Mouse (Mus musculus) lung, postnatal 10 days (tissue): ENCODE measurements around the gene Gm49384.

Source experiments
- DNase-seq: peaks from one replicate; pipeline ENCODE4 v3.0.0; 2021

The Gm49384 gene

DNA sequence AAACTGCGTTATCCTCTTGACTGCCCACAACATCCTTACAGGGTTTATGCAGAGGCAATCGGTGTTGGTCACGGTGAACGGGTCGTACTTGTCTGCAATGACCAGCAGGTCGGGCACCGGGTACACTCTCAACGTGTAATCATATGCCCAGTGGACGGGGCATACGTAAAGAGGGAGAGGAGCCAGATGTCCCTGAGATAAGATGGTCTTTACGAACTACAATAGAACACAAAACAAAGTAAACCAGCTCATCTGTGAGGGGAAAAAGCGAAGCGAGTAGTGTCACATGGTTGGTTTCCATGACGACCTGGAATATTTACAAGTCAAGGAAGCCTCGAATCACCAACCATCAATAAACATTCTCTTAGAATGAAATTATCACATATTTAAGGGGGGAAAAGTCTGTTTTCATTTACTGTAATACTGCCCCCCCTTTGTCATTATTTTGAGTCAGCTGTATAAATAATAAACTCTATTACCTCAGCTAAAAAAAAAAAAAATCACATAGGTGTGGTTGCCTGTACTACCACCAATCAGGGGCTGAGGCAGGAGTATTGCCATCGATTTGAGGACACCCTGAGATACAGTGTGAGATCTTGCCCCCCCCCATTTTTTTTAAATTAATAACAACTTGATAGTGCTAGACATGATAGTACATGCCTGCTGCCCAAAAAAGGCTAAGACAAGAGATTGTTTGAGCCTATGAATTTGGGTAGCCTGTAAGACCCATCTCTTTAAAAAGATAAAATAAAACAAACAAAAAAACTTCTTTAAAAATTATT, at the start of gene Gm49384:
TSS of gene Gm49384 (minus strand) at position 216 of the 782 bp plus-strand sequence.
- no peak for DNase-seq

DNA sequence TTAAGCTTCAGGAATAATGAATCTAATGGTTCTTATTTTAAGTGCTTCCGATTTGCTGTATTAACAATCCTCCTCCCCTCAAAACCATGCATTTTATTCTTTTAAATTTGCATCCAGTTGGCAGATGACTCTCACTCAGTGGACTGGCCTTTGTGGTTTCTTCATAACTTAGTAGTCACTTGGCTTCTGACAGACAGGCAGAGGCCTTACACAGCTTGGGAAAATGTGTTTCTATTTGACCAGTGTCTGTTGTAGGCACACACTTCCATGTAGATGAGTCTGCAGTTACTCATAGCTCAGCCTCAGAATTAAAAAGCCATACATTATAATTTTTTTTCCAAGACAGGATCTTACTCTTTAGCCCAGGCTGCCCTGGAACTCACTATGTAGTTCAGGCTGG, 49.7 kb upstream of the Gm49384 start:
- DNase-seq = no peak

DNA sequence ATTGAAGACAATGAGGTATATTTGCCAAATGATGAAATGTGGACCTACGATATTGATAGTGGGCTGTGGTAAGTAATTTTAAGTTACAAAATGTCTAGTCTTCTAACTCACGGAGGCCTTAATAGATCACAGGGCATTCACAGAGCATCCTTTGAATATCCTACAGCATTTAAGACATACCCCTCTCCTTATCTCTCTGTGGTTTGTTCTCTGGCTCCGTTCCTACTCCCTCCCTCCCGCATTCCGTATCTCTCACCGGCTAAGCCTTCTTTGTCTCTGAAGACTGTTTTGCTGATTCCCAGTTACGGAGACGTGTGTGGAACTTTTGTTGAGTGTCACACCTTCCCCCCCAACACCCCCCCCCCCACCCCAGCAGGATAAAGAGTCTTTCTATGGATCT, 46.7 kb upstream of the Gm49384 start:
- DNase-seq = no peak

DNA sequence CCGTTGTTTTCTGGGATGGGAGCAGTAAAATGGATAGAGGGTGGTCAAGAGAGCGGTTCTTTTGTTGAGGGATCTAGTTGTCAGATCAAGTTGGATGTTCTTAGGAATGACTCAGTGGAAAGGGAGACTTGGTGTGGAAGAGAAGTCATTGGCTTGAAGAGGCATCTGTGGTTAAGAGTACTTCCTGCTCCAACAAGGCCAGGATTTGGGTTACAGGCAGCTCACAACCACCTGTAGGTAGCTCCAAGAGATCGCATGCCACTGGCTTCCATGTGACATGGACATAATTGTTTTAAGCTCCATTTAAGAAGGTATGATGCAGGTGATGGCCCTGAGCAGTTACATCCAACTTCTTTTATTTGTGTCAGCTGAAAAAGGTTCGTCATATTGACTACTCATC, 45.7 kb upstream of the Gm49384 start:
- DNase-seq = no peak

GRCm38 (mm10) chr12:69241771-69242431, 37.8 kb upstream of the Gm49384 start:
- peak; percentile 77 for DNase-seq

DNA sequence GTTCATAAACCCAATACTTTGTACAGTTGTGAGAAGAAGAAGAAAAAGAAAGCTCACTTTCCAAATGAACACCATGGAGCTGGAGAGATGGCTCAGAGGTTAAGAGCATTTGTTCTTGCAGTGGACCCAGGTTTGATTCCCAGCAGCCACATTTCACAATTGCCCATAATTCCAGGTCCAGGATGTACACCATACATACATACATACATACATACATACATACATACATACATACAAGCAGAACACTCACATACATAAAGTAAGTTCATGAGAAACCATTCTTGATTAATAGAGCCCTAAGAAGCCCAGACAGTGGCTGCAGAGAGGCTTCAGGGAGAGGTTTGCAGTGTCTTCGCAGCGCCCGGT, 37.3 kb upstream of the Gm49384 start:
- DNase-seq = no peak

DNA sequence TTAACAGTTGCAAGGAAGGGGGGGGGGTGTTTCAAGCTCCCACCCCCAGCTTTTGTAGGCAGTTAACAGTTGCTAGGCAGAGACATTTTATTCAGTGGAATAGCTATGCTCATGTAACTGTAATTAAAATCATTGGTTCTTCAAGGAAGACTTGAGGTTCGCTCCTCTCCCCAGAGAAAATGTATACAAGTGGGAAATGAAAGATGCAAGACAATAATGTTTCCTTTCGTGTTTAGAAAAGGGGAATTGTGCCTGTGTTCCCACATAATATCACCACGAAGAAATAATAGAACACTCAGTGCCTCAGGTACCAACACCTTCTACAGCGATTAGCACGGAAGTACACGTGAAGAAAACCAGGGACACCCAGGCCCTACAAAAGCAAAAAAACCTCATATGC, 36.8 kb upstream of the Gm49384 start, which contains the start of gene Klhdc1:
TSS of gene Klhdc1 (plus strand) at position 301 of the 400 bp plus-strand sequence.
- DNase-seq = no peak

- DNase-seq = peak; percentile 33
Observed at GRCm38 (mm10) chr12:69238284-69238683, 34.2 kb upstream of the Gm49384 start.

GRCm38 (mm10) chr12:69235782-69236181, 31.7 kb upstream of the Gm49384 start:
- no peak for DNase-seq

DNA sequence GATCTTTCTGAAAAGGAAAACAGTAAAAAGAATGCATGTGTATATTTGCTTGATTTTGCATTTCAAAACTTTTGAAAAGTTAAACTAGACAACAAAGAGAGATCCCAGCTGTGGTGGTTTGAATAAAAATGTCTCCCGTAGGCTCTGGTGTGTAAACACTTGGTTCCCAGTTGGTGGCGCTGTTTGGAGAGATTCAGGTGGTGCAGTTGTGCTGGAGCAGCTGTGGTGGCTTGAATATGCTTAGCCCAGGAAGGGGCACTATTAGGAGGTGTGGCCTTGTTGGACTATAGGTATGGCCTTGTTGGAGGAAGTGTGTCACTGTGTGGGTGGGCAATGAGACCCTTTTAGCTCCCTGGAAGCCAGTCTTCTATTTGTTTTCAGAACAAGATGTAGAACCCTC, 25.2 kb upstream of the Gm49384 start:
- peak; percentile 53 for DNase-seq

DNA sequence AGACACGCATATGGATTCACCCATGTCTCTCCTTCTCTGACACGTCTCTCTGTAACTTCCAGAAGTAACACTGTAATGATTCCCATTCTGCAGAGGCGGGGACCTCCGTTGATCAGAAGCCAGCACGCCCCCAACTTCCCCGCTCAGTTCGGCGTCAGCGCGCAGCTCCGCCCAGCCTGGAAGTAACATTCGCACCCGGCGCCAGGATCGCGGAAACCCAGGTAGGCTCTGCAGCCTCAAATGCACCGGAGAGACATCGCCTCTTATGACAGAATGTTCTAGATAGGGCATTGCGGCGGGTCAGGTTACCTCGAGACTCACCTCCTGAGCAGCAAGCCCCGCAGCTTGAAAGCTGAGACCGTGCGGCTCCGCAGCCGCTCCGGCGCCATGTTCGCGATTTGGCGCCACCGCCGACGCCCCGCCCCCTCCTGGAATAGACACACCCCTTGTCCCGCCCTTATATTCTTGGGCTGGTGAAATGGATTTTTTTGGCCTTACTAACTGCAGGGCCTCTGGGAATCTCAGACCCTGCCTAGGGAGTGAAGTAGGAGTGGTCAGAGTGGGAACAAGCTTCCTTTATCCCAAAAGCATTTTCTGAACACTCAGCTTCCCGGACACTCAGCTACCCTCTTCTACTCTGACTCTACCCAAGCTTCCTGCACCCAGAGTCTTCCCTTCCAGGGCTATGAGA, 23.9 kb upstream of the Gm49384 start, which contains the start of gene Pole2:
TSS of gene Pole2 (minus strand) at position 420 of the 691 bp plus-strand sequence.
- peak; percentile 95 for DNase-seq

- no peak for DNase-seq
Observed at GRCm38 (mm10) chr12:69220613-69221277, 16.7 kb upstream of the Gm49384 start.

- no peak for DNase-seq
Observed at GRCm38 (mm10) chr12:69216587-69216986, 12.5 kb upstream of the Gm49384 start.

DNA sequence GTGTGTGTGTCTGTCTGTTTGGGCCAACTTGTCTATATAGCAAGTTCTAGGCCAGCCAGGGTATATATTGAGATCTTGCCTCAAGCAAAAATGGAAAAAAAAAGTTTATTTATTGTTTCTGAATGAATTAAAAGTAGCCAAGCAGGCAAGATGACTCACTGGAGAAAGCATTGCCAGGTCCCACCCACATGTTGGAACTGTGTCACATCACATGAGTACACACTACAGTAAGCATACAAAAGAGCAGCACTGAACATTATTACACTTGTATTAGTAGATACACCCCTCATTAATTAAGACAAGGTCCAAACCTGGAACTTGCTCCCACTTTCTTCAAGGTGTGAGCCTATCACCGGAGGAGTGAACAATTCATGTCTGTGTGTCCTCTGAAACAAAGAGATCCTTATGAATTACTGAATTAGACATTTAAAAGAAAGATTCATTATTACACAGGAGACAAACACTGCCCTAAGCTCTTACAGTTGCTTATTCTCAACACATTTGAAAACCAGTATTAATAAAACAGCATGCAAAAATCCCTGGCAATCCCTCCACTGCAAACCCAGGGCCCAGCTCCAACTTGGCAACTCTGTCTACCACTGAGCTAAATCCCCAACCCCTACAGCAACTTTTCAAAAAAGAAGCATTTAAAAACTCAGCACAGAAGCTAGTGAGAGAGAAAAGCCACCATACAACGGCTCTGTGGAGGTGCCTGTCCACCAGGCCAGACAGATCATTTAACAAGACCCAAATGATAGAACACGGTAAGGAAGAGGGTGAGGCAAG, 11.1 kb upstream of the Gm49384 start:
- peak; percentile 79 for DNase-seq

DNA sequence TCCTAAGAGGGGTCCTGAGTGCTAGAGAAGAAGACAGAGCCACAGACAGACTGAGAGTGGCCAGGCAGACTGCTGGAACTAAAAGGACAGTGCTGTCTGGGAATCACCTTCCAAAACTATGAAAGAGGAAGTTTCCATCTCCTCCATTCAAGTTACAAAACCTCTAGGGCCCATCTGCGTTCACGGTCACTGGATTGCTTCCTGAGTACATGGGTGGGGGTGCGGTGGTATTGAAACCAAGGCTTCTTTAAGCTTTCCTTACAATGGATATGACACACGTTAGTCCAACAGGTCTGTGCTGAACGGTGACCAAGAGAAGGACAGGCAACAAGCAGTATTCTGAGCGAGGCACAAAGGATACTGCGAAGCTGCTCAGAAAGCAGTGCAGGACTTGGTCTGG, 10.3 kb upstream of the Gm49384 start:
- no peak for DNase-seq

- no peak for DNase-seq
Observed at GRCm38 (mm10) chr12:69213186-69213777, 9.2 kb upstream of the Gm49384 start.

- DNase-seq = peak; percentile 32
Observed at GRCm38 (mm10) chr12:69211057-69211456, 7.0 kb upstream of the Gm49384 start.

DNA sequence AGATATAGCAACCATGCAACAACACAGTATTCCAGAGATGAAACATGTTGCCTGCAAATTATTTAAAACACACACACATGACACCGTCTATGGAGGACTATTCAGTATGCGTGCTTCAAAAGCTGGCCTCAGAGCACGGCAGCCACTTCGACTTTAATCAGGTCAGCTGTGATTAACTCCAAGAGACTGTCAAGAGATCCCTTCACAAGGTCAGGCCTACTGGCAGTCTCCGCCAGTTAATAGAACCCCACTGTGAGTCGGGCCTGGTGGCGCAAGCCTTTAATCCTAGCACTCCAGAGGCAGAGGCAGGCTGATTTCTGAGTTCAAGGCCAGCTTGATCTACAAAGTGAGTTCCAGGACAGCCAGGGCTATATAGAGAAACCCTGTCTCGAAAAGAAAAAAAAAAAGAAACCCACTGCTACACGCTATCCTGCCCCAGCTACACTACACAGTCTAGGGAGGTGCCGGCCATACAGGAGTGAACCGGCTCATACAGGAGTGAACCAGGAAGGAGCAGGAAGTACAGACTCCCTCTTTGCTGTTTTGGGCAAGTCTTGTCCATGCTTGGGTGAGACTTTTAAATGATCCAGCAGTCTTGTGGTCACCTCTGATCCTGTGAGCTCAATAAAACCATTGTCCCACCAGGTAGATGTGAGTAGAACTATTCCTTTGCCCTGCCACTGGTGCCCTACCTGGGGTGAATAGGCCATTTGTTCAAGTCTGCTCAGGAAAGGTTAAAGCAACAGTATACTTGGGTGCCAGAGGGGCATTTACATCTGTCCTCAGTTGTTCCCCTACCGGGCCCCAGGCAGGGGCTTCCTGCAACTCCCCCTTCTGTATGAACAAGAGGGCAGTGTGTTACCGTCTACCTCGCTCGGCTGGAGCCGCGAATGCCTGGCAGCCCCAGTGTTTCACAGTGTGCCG, 6.3 kb upstream of the Gm49384 start:
- DNase-seq = no peak

- no peak for DNase-seq
Observed at GRCm38 (mm10) chr12:69208520-69208919, 4.5 kb upstream of the Gm49384 start.

DNA sequence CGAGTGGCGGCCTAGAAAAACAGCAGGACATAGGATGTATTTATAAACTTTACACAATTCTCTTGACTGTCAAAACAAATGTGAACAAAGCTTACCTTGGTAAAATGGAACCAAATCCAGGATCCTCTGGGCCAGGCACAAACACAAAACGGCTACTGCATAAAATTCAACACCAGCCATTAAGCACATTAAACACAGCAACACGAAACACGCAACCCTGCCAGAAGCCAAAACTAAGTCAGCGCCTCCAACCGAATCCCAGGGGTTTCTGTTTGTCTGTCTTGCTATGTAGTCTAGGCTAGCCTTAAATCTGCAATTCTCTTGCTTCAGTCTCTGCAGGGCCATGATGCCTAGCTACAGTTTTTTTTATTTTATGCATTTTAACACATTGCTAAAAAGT, 3.9 kb upstream of the Gm49384 start:
- DNase-seq = no peak

DNA sequence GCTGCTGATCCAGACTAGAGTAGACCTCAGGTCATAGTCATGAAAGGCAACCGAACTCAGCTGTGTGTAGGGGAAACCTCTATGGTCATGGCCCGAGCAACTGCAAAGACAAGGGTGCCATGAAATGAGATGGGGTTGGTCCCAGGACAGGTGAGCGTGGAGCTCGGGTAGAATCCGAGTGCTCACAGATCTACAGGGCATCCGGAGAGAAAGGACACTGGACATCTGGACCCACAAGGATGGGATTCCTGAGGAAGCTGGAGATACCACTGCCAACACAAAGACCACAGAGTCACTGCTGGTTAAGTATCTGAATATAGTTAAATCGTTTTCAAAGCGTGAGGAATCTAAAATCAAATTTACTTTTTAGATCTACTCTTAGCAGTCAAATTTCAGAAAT, 3.3 kb upstream of the Gm49384 start:
- no peak for DNase-seq
